Mouse (Mus musculus) adipocyte (in vitro differentiated cells): ENCODE data around the gene Camsap3.

Experiments used
- DNase-seq: peaks from one replicate; pipeline ENCODE4 v3.0.0-alpha.2; 2016; ENCODE audit warnings: low spot score

Camsap3 gene

DNA sequence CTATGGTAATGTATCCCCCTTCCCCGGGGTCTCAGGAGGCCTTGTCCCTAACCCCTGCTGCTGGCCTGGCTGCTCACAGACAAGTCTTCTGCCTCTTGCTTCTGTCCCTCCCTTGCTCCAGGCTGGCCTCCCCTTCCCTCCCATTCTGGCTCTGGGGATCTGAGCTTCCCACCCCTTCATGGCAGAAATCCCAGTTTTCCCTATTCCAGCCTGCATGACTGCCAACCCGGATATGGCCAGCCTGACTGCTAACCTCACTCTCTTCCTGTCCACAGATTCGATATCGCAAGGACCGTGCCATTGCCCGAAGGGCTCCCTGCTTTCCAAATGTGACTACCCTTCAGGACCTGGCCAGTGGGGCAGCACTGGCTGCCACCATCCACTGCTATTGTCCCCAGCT is 13.3 kb downstream of the Camsap3 start:
- peak; percentile 94 for DNase-seq

DNA sequence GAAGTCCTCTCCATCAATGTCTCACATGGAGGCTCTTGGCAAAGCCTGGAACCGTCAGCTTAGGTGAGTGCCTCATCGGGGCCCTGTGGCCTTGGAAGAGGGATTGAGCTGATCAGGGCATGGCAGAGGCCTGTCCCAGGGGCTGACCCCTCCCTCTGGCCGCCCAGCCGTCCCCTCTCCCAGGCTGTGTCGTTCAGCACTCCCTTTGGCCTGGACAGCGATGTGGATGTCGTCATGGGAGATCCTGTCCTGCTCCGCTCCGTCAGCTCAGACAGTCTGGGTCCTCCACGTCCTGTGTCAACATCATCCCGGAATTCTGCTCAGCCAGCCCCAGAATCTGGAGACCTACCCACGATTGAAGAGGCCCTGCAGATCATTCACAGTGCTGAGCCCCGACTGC is 16.3 kb downstream of the Camsap3 start:
- DNase-seq, result no peak

GRCm38 (mm10) chr8:3606593-3606992 is 19.5 kb downstream of the Camsap3 start:
- DNase-seq, result no peak

DNA sequence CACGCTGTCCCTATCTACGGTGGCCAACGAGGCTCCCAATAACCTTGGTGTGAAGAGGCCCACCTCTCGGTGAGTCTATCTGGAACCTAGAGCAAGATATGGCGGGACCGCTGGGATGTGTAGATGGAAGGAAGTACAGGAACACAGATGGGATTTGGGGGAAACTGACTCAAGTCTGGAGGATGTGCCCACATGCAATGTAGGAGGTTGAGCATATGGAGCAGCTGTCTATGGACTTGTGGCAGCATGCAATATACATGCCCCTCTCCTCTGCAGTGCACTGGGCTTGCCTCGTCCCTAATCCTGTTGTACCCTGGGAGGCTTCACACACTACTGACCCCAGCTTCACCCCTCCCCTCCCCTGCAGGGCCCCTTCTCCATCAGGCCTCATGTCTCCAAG is 20.7 kb downstream of the Camsap3 start:
- no peak for DNase-seq

- DNase-seq, result peak; percentile 54
These were observed 22.1 kb downstream of the Camsap3 start for GRCm38 (mm10) chr8:3609046-3609815.

GRCm38 (mm10) chr8:3609816-3610150 is 22.7 kb downstream of the Camsap3 start:
- no peak for DNase-seq

- peak; percentile 100 for DNase-seq
These were observed 34.3 kb downstream of the Camsap3 start, which contains the start of the genes Xab2 and Pet100 for GRCm38 (mm10) chr8:3621199-3621970. Gene Xab2 (minus strand): TSS chr8:3621316. Gene Pet100 (plus strand): TSS chr8:3621548.

GRCm38 (mm10) chr8:3622119-3622518 is 35.0 kb downstream of the Camsap3 start:
- no peak for DNase-seq

- DNase-seq, result no peak
These were observed 38.4 kb downstream of the Camsap3 start, which contains the start of gene Pcp2 for GRCm38 (mm10) chr8:3625445-3625844. Gene Pcp2 (minus strand): TSS chr8:3625545.

- no peak for DNase-seq
These were observed 39.9 kb downstream of the Camsap3 start for GRCm38 (mm10) chr8:3626971-3627370.

DNA sequence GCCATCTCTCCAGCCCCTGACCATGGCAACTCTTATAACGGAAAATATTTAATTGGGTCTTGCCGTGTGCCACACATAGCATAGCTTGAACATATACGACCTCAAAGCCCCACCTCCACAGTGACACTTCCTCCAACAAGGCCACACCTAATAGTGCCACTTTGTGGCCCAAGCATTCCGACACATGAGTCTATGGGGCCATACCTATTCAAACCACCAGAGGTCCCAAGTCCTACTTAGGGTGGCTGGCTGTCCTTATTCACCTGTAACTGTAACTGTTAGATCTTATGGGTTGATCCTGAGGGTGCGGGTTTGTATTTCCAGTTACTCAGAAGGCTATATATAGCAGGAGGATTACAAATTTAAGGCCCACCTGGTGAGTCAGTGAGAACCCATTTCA is 40.9 kb downstream of the Camsap3 start:
- DNase-seq, result peak; percentile 72

DNA sequence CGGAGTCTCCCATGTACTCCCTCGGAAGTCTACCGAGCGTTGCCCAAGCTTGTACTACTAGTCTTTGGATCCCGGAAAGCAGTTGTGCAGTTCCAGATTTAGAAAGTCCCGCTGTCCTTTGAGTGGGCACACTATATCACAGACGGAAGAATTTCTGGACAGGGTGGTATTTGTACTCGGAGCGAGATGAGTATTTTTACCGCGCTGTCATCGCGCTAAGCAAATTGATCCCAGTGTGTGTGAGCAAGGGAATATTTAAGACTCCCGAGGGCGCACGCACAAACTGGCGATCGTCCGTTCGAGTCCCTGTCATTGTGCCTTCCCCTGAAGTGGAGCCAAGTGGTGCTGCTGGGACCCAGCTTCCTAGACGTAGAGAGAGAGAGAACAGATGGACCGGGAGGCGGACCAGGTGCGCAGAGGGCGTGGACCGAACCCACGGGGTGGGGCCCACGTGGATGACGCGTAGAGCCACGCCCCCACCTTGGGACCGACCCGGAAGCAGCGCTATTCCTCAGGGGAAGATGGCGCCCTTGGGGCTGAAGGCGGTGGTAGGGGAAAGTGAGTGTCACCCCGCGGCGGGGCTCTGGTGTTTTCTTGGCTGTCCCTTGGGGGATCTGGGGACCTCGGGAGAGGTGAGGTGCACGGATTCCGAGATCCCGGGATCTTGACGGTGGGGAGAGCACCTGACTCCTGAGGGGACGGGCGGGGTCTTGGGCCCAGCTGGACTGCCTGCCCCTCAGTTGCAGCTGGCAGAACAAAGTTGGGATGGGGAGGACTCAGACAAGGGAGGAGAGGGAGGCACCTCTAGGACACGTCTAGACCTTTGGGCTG is 43.8 kb downstream of the Camsap3 start, which contains the start of gene Stxbp2:
Gene Stxbp2 (plus strand): TSS at position 309 of the 831 bp plus-strand sequence.
- no peak for DNase-seq

GRCm38 (mm10) chr8:3631478-3631875 is 44.4 kb downstream of the Camsap3 start:
- DNase-seq, result no peak

GRCm38 (mm10) chr8:3645804-3646203 is 58.7 kb downstream of the Camsap3 start:
- DNase-seq, result peak; percentile 92

- DNase-seq, result peak; percentile 98
These were observed 59.9 kb downstream of the Camsap3 start for GRCm38 (mm10) chr8:3646824-3647531.

DNA sequence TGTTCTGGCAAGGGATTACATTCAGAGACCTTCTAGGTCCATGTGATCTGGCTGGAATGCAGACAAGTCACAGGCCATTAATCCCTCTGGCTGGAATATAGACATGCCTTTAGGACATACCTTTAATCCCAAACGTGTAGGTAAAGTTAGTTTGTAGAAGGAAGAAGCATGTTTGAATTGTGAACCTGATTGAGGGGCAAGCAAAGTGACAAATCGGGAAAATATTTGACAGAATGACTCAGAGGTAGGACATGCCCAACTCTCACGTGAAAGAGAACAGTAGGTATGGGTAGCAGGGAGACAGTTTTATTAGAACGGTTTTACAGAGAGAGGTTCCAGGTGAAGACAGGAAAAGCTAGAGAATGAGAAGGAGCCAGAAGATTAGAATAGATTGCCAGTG is 60.5 kb downstream of the Camsap3 start:
- peak; percentile 54 for DNase-seq

- peak; percentile 65 for DNase-seq
These were observed 61.2 kb downstream of the Camsap3 start for GRCm38 (mm10) chr8:3648268-3648667.

DNA sequence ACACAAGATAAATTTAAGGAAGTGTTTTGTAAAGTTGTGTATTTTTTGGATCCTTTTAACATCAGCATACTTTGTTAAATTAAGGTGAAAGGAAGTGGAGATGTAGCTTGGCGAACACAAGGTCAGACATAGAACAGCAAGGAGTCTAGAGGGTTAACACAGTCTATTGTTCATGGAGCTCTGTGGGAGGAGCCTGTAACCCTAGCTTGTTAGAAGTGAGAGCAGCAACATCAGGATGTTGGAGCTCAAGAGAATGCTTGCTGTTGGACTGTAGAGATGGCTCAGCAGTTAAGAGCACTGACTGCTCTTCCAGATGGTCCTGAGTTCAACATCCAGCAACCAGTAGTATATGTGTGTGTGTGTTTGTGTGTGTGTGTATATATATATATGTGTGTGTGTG is 61.9 kb downstream of the Camsap3 start:
- no peak for DNase-seq

DNA sequence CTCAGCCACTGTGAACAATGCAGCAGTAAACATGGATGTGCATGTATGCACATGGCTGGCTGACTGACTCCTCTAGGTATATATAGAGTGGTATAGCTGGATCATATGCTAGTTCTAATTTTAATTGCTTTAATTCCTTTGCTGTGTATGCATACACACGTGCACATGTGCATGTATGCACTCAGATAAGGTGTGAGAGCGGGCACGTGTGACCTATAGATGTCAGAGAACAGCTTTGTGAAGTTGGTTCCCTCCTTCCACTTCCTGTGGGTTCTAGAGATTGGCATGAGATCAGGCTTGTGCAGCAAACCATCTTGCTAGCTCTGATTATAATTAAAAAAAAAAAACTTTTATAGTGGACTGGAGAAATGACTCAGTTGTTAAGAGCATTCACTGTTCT is 65.8 kb downstream of the Camsap3 start:
- DNase-seq, result no peak

GRCm38 (mm10) chr8:3654726-3655508 is 67.8 kb downstream of the Camsap3 start:
- DNase-seq, result peak; percentile 63

- DNase-seq, result peak; percentile 71
These were observed 68.4 kb downstream of the Camsap3 start, which contains the start of gene Retn for GRCm38 (mm10) chr8:3655526-3655925. Gene Retn (plus strand): TSS chr8:3655770.
